Mouse (Mus musculus): Measurements from ENCODE around the gene Snap91.
A peak's percentile ranks its signal among the peaks of the same experiment; 100 is the strongest.

Gene Snap91

DNA sequence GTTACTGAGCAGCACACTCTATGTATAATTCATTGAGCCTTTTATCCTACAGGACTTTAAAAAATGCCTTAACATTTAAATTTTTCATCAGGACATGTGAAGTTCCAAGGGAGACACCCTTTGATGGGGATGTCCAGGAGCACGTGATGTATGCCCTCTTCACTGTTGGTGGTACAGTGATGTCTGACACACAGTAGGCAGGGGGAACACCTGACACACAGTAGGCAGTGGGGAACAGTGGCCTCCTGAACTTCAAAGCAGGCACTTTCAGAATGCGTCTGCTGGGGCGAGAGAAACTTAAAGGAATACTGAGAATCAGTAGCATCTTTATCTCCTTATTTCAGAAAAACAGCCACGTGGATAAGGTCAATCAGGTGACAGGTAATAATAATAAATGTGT, 62.8 kb downstream of the Snap91 start:
- no peak for DNase-seq (ENCODE audit: inconsistent age in 2 of 2, low spot score in 1 of 2)

DNA sequence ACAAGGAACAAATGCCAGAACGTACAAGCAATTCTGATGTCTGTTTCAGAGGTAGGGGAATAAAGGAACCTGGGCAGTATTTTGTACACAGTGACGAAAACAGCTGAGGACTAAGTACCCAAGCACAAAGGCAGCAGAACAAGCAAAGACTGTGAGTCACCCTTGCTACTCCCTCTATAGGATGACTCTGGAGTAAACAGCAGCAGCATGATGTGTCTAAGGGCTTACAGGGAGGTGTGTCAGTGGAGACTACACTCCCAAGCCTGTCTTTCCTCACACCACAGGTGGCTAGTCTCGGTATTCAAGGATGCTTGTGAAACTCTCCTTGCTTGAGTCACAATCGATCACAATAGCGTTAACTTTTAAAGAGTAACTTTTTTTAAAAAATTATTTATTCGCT, 66.1 kb downstream of the Snap91 start:
- DNase-seq (ENCODE audit: inconsistent age in 2 of 2, low spot score in 1 of 2), result no peak

DNA sequence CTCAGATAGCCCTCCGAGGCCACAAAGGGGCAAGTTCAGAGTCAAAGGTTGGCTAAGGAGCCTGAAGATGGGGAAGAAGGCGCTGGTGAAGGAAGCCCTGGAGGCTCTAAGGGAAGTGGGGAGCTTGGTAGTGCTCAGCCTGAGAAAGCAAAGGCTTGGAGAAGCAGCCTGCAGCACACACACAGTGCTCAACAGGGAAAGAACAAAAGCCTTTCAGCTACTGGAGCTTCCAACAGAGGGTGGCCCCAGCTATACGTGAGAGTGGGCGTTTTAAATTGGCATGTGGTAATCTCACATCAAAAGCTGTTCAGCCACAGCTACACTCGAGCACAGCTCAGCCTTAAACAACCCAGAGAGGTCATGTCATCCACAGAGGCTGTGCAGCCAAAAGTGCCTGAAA, 67.1 kb downstream of the Snap91 start:
- DNase-seq (ENCODE audit: inconsistent age in 2 of 2, low spot score in 1 of 2), result no peak

DNA sequence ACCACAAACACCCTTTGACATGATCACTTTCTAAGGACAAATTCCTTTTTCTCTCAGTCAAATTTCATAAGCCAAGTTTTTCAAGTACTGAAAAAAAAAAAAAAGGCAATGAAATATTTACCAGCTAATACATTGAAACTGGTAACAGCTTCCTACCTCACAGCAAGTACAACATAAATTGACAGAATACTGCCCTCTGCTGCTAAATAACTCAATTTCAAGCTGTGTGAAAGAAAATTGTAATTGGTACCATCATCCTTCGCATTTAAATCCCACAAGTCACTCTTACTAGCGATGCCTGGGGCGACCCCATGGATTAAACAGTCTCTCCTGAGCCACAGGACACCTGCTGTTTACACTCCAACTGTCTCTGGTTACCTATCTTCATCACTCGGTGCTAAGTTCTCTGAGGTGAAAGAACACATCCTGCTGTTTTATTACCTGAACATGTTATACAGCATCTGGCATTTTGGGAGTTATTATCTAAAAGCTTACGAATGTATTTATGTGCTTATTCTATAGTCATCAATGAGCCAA, 69.7 kb downstream of the Snap91 start:
- DNase-seq (ENCODE audit: inconsistent age in 2 of 2, low spot score in 1 of 2), result no peak

DNA sequence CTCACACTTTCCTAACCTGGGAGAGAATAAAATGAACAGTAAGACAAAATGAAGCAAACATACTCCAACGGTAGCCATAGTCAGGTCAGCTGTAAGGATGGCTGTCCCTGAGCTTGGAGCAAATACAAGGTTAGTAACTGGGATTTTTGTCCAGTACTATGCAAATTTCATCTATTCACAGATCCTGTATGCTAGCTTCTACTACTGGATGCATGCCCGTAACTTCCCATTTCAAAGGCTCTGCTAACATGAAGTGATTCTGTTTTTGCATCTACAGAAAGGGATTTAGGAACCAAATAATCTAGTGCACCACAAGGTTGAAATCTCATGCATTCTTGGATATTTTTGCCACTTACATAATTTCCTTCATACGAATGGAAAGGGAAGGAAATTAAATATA, 70.2 kb downstream of the Snap91 start:
- no peak for DNase-seq (ENCODE audit: inconsistent age in 2 of 2, low spot score in 1 of 2)

GRCm38 (mm10) chr9:86800600-86801163, 79.8 kb downstream of the Snap91 start:
- DNase-seq (ENCODE audit: inconsistent age in 2 of 2, low spot score in 1 of 2), result peak; percentile 31 to 79

DNA sequence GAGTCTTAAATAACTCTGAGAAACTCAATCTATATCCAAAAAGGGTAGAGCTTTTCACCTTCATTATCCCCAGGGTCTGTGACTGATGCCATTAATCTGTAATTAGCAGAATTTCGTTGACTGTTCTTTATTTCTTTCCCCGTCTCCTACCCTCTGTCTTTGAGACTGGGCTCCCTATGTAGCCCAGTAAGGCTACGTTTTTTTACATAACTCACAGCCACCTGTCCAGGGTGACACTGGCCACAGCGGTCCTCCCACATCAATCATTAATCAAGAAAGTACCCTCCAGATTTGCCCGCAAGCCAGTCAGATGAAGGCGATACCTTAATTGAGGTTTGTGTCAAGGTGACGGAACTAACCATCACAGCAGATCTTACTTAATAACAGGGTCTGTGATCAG, 81.4 kb downstream of the Snap91 start:
- no peak for DNase-seq (ENCODE audit: inconsistent age in 2 of 2, low spot score in 1 of 2)

DNA sequence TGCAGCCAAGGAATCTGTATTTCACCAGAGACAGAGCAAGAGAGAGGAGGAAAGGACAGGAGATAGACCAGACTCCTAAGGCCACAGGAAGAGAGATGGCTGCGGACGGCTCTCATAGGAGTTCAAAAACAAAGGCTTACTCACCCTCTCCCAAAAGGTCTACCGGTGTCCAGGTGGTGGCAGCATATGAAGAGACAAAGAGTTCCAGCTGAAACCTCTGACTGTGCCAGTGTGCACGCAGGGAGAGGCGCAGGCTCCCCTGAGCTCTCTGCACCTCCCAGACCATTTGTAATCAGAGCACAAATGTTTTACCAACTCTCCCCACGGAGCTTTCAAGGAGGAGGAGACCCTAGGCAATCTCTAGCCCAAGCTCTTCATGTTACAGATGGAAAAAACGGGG, 81.8 kb downstream of the Snap91 start:
- DNase-seq (ENCODE audit: inconsistent age in 2 of 2, low spot score in 1 of 2), result no peak

DNA sequence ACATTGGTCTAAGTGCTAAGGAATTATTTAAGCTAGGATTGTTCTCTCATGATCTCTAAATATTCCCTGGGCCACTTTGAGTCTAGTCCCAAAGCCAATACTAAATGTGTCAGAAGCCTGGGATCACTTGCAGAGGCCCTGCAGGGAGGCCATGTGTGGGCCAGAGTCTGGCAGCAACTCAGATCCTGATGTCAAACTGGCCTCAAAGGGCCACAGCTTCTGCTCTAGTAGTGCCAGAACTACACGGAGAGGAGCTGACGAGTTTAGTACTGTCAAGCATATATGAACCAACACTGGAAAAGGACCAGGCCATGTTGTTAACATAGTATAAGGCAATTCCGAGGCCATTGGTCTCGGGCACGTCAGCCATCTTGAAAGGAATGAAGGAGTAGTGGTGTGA, 82.3 kb downstream of the Snap91 start:
- DNase-seq (ENCODE audit: inconsistent age in 2 of 2, low spot score in 1 of 2), result no peak

- no peak for DNase-seq (ENCODE audit: inconsistent age in 2 of 2, low spot score in 1 of 2)
Measured at GRCm38 (mm10) chr9:86797553-86797952, 82.9 kb downstream of the Snap91 start.

GRCm38 (mm10) chr9:86795236-86795635, 85.2 kb downstream of the Snap91 start:
- DNase-seq (ENCODE audit: inconsistent age in 2 of 2, low spot score in 1 of 2), result no peak

DNA sequence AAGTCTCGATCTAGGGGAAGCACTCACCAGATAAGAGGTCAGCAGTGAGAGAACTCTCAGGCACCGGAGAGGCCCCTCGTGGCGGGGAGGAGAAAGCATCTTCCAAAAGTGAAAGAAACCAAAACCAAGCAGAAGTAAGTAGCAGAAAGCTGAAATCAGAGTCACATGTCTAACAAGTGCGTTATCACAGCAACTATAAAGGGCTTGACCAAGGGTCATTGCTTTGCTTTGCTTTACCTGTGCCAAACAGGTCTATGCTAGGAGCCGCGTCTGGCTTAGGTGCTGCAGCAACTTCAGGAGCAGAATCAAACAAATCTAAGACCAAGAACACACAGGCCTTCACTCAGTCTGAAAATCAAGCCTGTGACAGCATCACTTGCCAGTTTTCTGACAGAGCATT, 88.5 kb downstream of the Snap91 start:
- DNase-seq (ENCODE audit: inconsistent age in 2 of 2, low spot score in 1 of 2), result no peak

GRCm38 (mm10) chr9:86789186-86789585, 91.3 kb downstream of the Snap91 start:
- DNase-seq (ENCODE audit: inconsistent age in 2 of 2, low spot score in 1 of 2), result peak; percentile 36 to 82

GRCm38 (mm10) chr9:86782836-86783235, 97.6 kb downstream of the Snap91 start:
- no peak for DNase-seq (ENCODE audit: inconsistent age in 2 of 2, low spot score in 1 of 2)

DNA sequence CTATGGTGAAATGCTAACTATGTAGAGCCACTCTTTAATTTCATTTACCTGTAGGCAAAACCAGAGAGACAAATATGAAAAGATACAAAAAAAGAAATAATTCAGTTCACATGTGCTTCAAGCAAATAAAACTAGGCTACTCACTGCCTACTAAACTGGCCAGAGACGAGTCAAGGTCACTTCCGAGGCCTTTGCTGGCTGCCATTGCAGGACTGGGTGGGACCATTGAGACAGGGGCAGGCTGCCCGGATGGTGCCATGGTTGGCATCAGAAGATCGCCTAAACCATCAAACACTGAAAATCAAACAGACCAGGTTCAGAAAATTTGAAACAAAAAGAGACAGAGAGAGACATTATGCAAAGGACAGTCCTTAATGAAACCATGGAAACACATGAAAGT, 99.0 kb downstream of the Snap91 start:
- DNase-seq (ENCODE audit: inconsistent age in 2 of 2, low spot score in 1 of 2), result peak in 1 of 2 experiments; percentile 60

DNA sequence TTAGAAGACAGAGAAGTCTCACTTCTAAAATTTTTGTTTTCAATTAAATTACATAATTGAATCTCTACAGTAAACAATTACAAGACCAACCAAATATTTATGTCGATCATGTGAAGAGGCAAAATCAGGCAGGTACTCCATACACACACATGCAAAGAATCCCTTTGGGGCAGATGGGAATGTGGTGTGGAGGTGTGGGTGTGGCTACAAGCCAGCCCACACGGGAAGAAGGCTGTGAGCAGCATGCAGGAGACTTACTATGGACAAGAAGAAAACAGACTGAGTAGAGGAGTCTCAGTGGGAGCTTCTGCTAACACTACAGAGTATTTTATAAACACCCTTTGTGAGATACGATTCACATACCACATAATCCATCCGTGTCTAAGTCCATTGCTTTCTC, 102.2 kb downstream of the Snap91 start:
- DNase-seq (ENCODE audit: inconsistent age in 2 of 2, low spot score in 1 of 2), result no peak

GRCm38 (mm10) chr9:86777309-86777708, 103.1 kb downstream of the Snap91 start:
- no peak for DNase-seq (ENCODE audit: inconsistent age in 2 of 2, low spot score in 1 of 2)

- no peak for DNase-seq (ENCODE audit: inconsistent age in 2 of 2, low spot score in 1 of 2)
Measured at GRCm38 (mm10) chr9:86775374-86775773, 105.1 kb downstream of the Snap91 start.

GRCm38 (mm10) chr9:86773996-86774395, 106.5 kb downstream of the Snap91 start:
- no peak for DNase-seq (ENCODE audit: inconsistent age in 2 of 2, low spot score in 1 of 2)

- DNase-seq (ENCODE audit: inconsistent age in 2 of 2, low spot score in 1 of 2), result no peak
Measured at GRCm38 (mm10) chr9:86772897-86773296, 107.6 kb downstream of the Snap91 start.

GRCm38 (mm10) chr9:86766991-86767390, 113.5 kb downstream of the Snap91 start:
- no peak for DNase-seq (ENCODE audit: inconsistent age in 2 of 2, low spot score in 1 of 2)

- no peak for DNase-seq (ENCODE audit: inconsistent age in 2 of 2, low spot score in 1 of 2)
Measured at GRCm38 (mm10) chr9:86764002-86764401, 116.5 kb downstream of the Snap91 start.

Measured in adrenal gland, adult (tissue).